Mouse (Mus musculus) small intestine, adult 2 months (tissue): ENCODE measurements around the gene Hist1h4a.

Source experiments
- CTCF ChIP-seq: fragments of 200-500 bp; IDR thresholded peaks from 2 replicates; pipeline ENCODE4 v1.5.1; 2012; ENCODE audit warnings: low read depth, mild to moderate bottlenecking, control low read depth, inconsistent platforms, low read length, moderate library complexity, mixed read lengths; ENCODE audit not compliant: insufficient replicate concordance, insufficient read length; ENCODE audit errors: extremely low read depth
- POLR2A ChIP-seq: fragments of 200-500 bp; IDR thresholded peaks from 2 replicates; pipeline ENCODE4 v1.6.1; 2012; ENCODE audit warnings: low read depth, mild to moderate bottlenecking, control low read depth, inconsistent platforms, low read length, moderate library complexity

DNA sequence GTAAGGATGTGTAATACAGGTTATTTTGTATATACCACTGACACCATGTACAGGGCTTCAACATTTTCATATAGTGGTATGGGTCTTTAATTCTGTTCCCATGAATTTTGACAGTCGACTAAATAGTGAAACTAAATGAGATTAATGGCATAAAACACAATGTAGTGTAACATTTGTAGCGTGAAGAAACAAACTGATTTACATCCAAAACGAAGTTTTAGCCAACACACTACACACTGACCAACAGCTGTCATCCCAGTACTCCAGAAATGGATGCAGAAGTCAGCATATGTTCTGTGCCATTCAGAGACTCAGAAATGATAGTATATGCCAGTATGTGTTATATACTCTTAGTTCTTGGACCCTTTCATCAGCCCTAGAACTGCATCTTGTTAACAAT, 3.1 kb downstream of the Hist1h4a start:
- TF ChIP-seq CTCF, result no peak
- no peak for TF ChIP-seq POLR2A
